Mouse (Mus musculus) midbrain, embryonic 14.5 days (tissue): ENCODE measurements around the gene Eef1akmt2. TPM values are rescaled to one million over a fixed set of nuclear protein-coding genes. Genes with fewer than 3 reads are reported as not detected.

Experiments
- ATAC-seq: fragments of 200-750 bp; cut with Nextera tagmentation; 2 replicates; pipeline ENCODE4 v1.8.0; 2017; ENCODE audit warnings: moderate number of reproducible peaks, moderate library complexity; ENCODE audit not compliant: low FRiP score, low TSS enrichment
- DNase-seq: peaks from one replicate; pipeline ENCODE4 v3.0.0-alpha.2; 2015
- H3K27ac ChIP-seq: fragments of 300-500 bp; sonication (generic); replicated peaks from 2 replicates; pipeline ENCODE4 v1.5.1; 2014; ENCODE audit warnings: mild to moderate bottlenecking, low read depth, low read length, moderate library complexity
- H3K27me3 ChIP-seq: fragments of 300-500 bp; sonication (generic); 2 replicates; pipeline ENCODE4 v1.6.1; 2014; ENCODE audit warnings: low read length, control low read depth, mixed read lengths; ENCODE audit not compliant: control insufficient read depth, insufficient read depth
- H3K36me3 ChIP-seq: fragments of 300-500 bp; sonication (generic); 2 replicates; pipeline ENCODE4 v1.6.1; 2014; ENCODE audit warnings: low read length, control low read depth; ENCODE audit not compliant: control insufficient read depth, insufficient read depth
- H3K4me1 ChIP-seq: fragments of 300-500 bp; sonication (generic); 2 replicates; pipeline ENCODE4 v1.6.1; 2014; ENCODE audit warnings: mild to moderate bottlenecking, antibody characterized with exemption, low read length, control low read depth; ENCODE audit not compliant: control insufficient read depth, insufficient read depth
- H3K4me2 ChIP-seq: fragments of 300-500 bp; sonication (generic); 2 replicates; pipeline ENCODE4 v1.6.1; 2014; ENCODE audit warnings: mild to moderate bottlenecking, low read length, moderate library complexity
- H3K4me3 ChIP-seq: fragments of 300-500 bp; sonication (generic); replicated peaks from 2 replicates; pipeline ENCODE4 v1.5.1; 2014; ENCODE audit warnings: low read depth, low read length
- H3K9ac ChIP-seq: fragments of 300-500 bp; sonication (generic); replicated peaks from 2 replicates; pipeline ENCODE4 v1.6.1; 2014; ENCODE audit warnings: mild to moderate bottlenecking, low read length, moderate library complexity
- H3K9me3 ChIP-seq: fragments of 300-500 bp; sonication (generic); 2 replicates; pipeline ENCODE4 v1.6.1; 2016; ENCODE audit warnings: low read length, control low read depth, mixed read lengths; ENCODE audit not compliant: control insufficient read depth
- WGBS: fragments of 180-500 bp; shearing (Covaris S2); extraction: QIAGEN DNeasy Blood & Tissue Kit; methylation state at CpG from one replicate; pipeline ENCODE4 v1.1.7; 2014; 5-methylcytosine and 5-hydroxymethylcytosine counted together
- polyA plus RNA-seq: library from polyadenylated mRNA; unstranded; fragments of >200 nt; fragmentation: Nextera tagmentation; extraction: Ambion mirVana; gene quantifications from 2 replicates; pipeline ENCODE4 v1.2.1, GENCODE M21; 2014

Gene Eef1akmt2
- polyA plus RNA-seq, 1 experiment from 2014 or later = 90.0 TPM

- no peaks in the 10 kb centered on the region for H3K9me3 ChIP-seq
- no peak overlapping the region for H3K4me3 ChIP-seq
- no peak overlapping the region for H3K27ac ChIP-seq
- no peak for ATAC-seq
- no peak for DNase-seq
- H3K27me3 ChIP-seq = no peaks in the 10 kb centered on the region
- H3K36me3 ChIP-seq = no peaks in the 10 kb centered on the region
- H3K4me2 ChIP-seq = peak overlapping the region; percentile 91
- H3K9ac ChIP-seq = no peak overlapping the region
- peaks cover 60% of the 10 kb centered on the region for H3K4me1 ChIP-seq
- WGBS = 10% methylated on average over 6 of the region's 6 CpGs
Observed at GRCm38 (mm10) chr7:132810368-132810767, 42.1 kb downstream of the Eef1akmt2 start.

GRCm38 (mm10) chr7:132809721-132810120 lies 42.8 kb downstream of the Eef1akmt2 start:
- DNase-seq (no peak), ATAC-seq (no peak)
- Histone ChIP-seq H3K4me2 (peak overlapping the region; percentile 91), H3K27me3 (no peaks in the 10 kb centered on the region), H3K9ac (no peak overlapping the region), H3K36me3 (no peaks in the 10 kb centered on the region), H3K9me3 (no peaks in the 10 kb centered on the region), H3K27ac (no peak overlapping the region), H3K4me3 (no peak overlapping the region; the same call in 1 of the 2 replicates), H3K4me1 (peaks cover 60% of the 10 kb centered on the region)
- 24% methylated on average over 6 of the region's 6 CpGs for WGBS

- H3K9ac ChIP-seq = peak overlapping the region; percentile 36; the same call in 1 of the 2 replicates
- H3K9me3 ChIP-seq = no peaks in the 10 kb centered on the region
- WGBS = under 1% methylated on average over 20 of the region's 20 CpGs
- peaks cover 60% of the 10 kb centered on the region for H3K4me1 ChIP-seq
- H3K27ac ChIP-seq = peak overlapping the region; percentile 83
- ATAC-seq (peak; percentile 35; the same call in 1 of the 2 replicates), DNase-seq (peak; percentile 67)
- H3K36me3 ChIP-seq = no peaks in the 10 kb centered on the region
- no peaks in the 10 kb centered on the region for H3K27me3 ChIP-seq
- peak overlapping the region; percentile 91 for H3K4me2 ChIP-seq
- H3K4me3 ChIP-seq = peak overlapping the region; percentile 5; the same call in 1 of the 2 replicates
Observed at GRCm38 (mm10) chr7:132808841-132809682, 43.4 kb downstream of the Eef1akmt2 start.

GRCm38 (mm10) chr7:132808051-132808796 lies 44.2 kb downstream of the Eef1akmt2 start:
- no peak overlapping the region for H3K4me3 ChIP-seq
- H3K4me2 ChIP-seq = peak overlapping the region; percentile 91
- DNase-seq (no peak), ATAC-seq (no peak)
- peaks cover 60% of the 10 kb centered on the region for H3K4me1 ChIP-seq
- peak overlapping the region; percentile 83 for H3K27ac ChIP-seq
- no peaks in the 10 kb centered on the region for H3K27me3 ChIP-seq
- H3K9me3 ChIP-seq = no peaks in the 10 kb centered on the region
- 44% methylated on average over 7 of the region's 7 CpGs for WGBS
- no peaks in the 10 kb centered on the region for H3K36me3 ChIP-seq
- no peak overlapping the region; the same call in 1 of the 2 replicates for H3K9ac ChIP-seq

GRCm38 (mm10) chr7:132806926-132807857 lies 45.3 kb downstream of the Eef1akmt2 start:
- H3K9ac ChIP-seq = no peak overlapping the region
- no peaks in the 10 kb centered on the region for H3K36me3 ChIP-seq
- peaks cover 60% of the 10 kb centered on the region for H3K4me1 ChIP-seq
- ATAC-seq (0 out of 2 replicates have a peak, but pooled peaks have one; percentile 12), DNase-seq (no peak)
- no peaks in the 10 kb centered on the region for H3K27me3 ChIP-seq
- WGBS = 45% methylated on average over 13 of the region's 13 CpGs
- no peak overlapping the region for H3K4me3 ChIP-seq
- H3K9me3 ChIP-seq = no peaks in the 10 kb centered on the region
- H3K27ac ChIP-seq = no peak overlapping the region
- H3K4me2 ChIP-seq = no peak overlapping the region

GRCm38 (mm10) chr7:132806286-132806685 lies 46.2 kb downstream of the Eef1akmt2 start:
- Histone ChIP-seq H3K36me3 (no peaks in the 10 kb centered on the region), H3K4me3 (no peak overlapping the region), H3K9me3 (no peaks in the 10 kb centered on the region), H3K27ac (no peak overlapping the region), H3K27me3 (no peaks in the 10 kb centered on the region), H3K4me2 (no peak overlapping the region), H3K4me1 (peaks cover 53% of the 10 kb centered on the region), H3K9ac (no peak overlapping the region)
- WGBS = 50% methylated on average over 5 of the region's 5 CpGs
- ATAC-seq (no peak), DNase-seq (no peak)

GRCm38 (mm10) chr7:132804951-132805350 lies 47.5 kb downstream of the Eef1akmt2 start:
- peaks cover 43% of the 10 kb centered on the region for H3K4me1 ChIP-seq
- no peak overlapping the region for H3K27ac ChIP-seq
- WGBS = 96% methylated on average over 5 of the region's 5 CpGs
- no peak for ATAC-seq
- H3K9ac ChIP-seq = no peak overlapping the region
- no peak overlapping the region for H3K4me3 ChIP-seq
- H3K9me3 ChIP-seq = no peaks in the 10 kb centered on the region
- no peaks in the 10 kb centered on the region for H3K27me3 ChIP-seq
- H3K4me2 ChIP-seq = no peak overlapping the region
- H3K36me3 ChIP-seq = no peaks in the 10 kb centered on the region
- DNase-seq = no peak

- no peak for ATAC-seq
- H3K9me3 ChIP-seq = no peaks in the 10 kb centered on the region
- no peak overlapping the region for H3K27ac ChIP-seq
- peaks cover 38% of the 10 kb centered on the region for H3K4me1 ChIP-seq
- H3K36me3 ChIP-seq = no peaks in the 10 kb centered on the region
- no peak for DNase-seq
- H3K9ac ChIP-seq = no peak overlapping the region
- 92% methylated on average over 7 of the region's 7 CpGs for WGBS
- H3K4me2 ChIP-seq = no peak overlapping the region
- no peaks in the 10 kb centered on the region for H3K27me3 ChIP-seq
- no peak overlapping the region for H3K4me3 ChIP-seq
Observed at GRCm38 (mm10) chr7:132804461-132804860, 48.0 kb downstream of the Eef1akmt2 start.
